Mouse (Mus musculus) embryonic stem cell, embryonic (primary cell): ENCODE data around the gene Nlgn1.

ENCODE experiments used
- CTCF ChIA-PET, 4 experiments: fragments of 300-600 bp in 2 of 4; fragments of 350-600 bp in 2 of 4; sonication (Branson Sonifier 250); formaldehyde crosslinking; loops; one replicate each; lab custom pipeline; 2022; ENCODE audit warnings: inconsistent platforms in 2 of 4; lab: Charles Lee
- POLR2A ChIA-PET, 4 experiments: fragments of 300-600 bp in 2 of 4; fragments of 350-600 bp in 2 of 4; sonication (Branson Sonifier 250); formaldehyde crosslinking; loops; one replicate each; lab custom pipeline; 2022; ENCODE audit warnings: antibody characterized with exemption in 4 of 4, inconsistent platforms in 1 of 4; lab: Charles Lee

Nlgn1 gene

GRCm38 (mm10) chr3:26129455-26129854, 202.8 kb downstream of the Nlgn1 start:
- ChIA-PET POLR2A (no interaction called here), CTCF (no interaction called here)

GRCm38 (mm10) chr3:26117071-26117470, 215.2 kb downstream of the Nlgn1 start:
- CTCF ChIA-PET: no interaction called here

GRCm38 (mm10) chr3:26106361-26106760, 225.9 kb downstream of the Nlgn1 start:
- POLR2A ChIA-PET: interaction anchor here in 1 of 4 experiments (0.6 kb wide), 1 partner anchor 17 kb away, joined by 3 read pairs; no protein-coding TSS in a partner anchor
- CTCF ChIA-PET: no interaction called here

More at GRCm38 (mm10) chr3:26117071-26117470, 215.2 kb downstream of the Nlgn1 start:
- POLR2A ChIA-PET: no interaction called here

- POLR2A ChIA-PET: no interaction called here
- CTCF ChIA-PET: no interaction called here
Measured at GRCm38 (mm10) chr3:26105528-26105927, 226.7 kb downstream of the Nlgn1 start.

- ChIA-PET POLR2A (no interaction called here), CTCF (no interaction called here)
Measured at GRCm38 (mm10) chr3:26102271-26102670, 230.0 kb downstream of the Nlgn1 start.

- POLR2A ChIA-PET: no interaction called here
- CTCF ChIA-PET: interaction anchor here in 1 of 4 experiments (0.6 to 0.7 kb wide), 2 partner anchors 13 to 57 kb away, joined by 3 read pairs; no protein-coding TSS in a partner anchor
Measured at GRCm38 (mm10) chr3:26095551-26095950, 236.7 kb downstream of the Nlgn1 start.

GRCm38 (mm10) chr3:26069366-26069765, 262.9 kb downstream of the Nlgn1 start:
- CTCF ChIA-PET: no interaction called here
- POLR2A ChIA-PET: no interaction called here

- CTCF ChIA-PET: no interaction called here
- POLR2A ChIA-PET: no interaction called here
Measured at GRCm38 (mm10) chr3:26050769-26051168, 281.5 kb downstream of the Nlgn1 start.

- CTCF ChIA-PET: no interaction called here
- POLR2A ChIA-PET: no interaction called here
Measured at GRCm38 (mm10) chr3:26042966-26043365, 289.3 kb downstream of the Nlgn1 start.

- ChIA-PET POLR2A (no interaction called here), CTCF (no interaction called here)
Measured at GRCm38 (mm10) chr3:26039696-26040095, 292.6 kb downstream of the Nlgn1 start.

- ChIA-PET CTCF (no interaction called here), POLR2A (no interaction called here)
Measured at GRCm38 (mm10) chr3:26026025-26026424, 306.2 kb downstream of the Nlgn1 start.

GRCm38 (mm10) chr3:26023217-26023616, 309.0 kb downstream of the Nlgn1 start:
- POLR2A ChIA-PET: interaction anchor here in 1 of 4 experiments (0.6 kb wide), 1 partner anchor 652 kb away, joined by 3 read pairs; no protein-coding TSS in a partner anchor

GRCm38 (mm10) chr3:26021632-26022184, 310.6 kb downstream of the Nlgn1 start:
- POLR2A ChIA-PET: no interaction called here
- CTCF ChIA-PET: no interaction called here

More at GRCm38 (mm10) chr3:26023217-26023616, 309.0 kb downstream of the Nlgn1 start:
- CTCF ChIA-PET: no interaction called here

GRCm38 (mm10) chr3:26011310-26012078, 320.8 kb downstream of the Nlgn1 start:
- POLR2A ChIA-PET: no interaction called here
- CTCF ChIA-PET: interaction anchor here in 1 of 4 experiments (0.9 kb wide), 1 partner anchor 8 kb away, joined by 4 read pairs; no protein-coding TSS in a partner anchor

- POLR2A ChIA-PET: interaction anchor here in 1 of 4 experiments (0.7 kb wide), 1 partner anchor 267 kb away, joined by 4 read pairs; no protein-coding TSS in a partner anchor
- CTCF ChIA-PET: interaction anchor here in 1 of 4 experiments (0.6 to 1.0 kb wide), 2 partner anchors 8 to 90 kb away, joined by 3 to 4 read pairs; no protein-coding TSS in a partner anchor
Measured at GRCm38 (mm10) chr3:26002863-26003608, 329.2 kb downstream of the Nlgn1 start.

- ChIA-PET CTCF (interaction anchor here in 1 of 4 experiments (0.6 kb wide), 1 partner anchor 89 kb away, joined by 3 read pairs; no protein-coding TSS in a partner anchor), POLR2A (no interaction called here)
Measured at GRCm38 (mm10) chr3:26002367-26002766, 329.9 kb downstream of the Nlgn1 start.

GRCm38 (mm10) chr3:25967546-25967945, 364.7 kb downstream of the Nlgn1 start:
- POLR2A ChIA-PET: no interaction called here
- CTCF ChIA-PET: no interaction called here

- CTCF ChIA-PET: no interaction called here
- POLR2A ChIA-PET: no interaction called here
Measured at GRCm38 (mm10) chr3:25964237-25964636, 368.0 kb downstream of the Nlgn1 start.

GRCm38 (mm10) chr3:25963568-25963967, 368.7 kb downstream of the Nlgn1 start:
- ChIA-PET CTCF (no interaction called here), POLR2A (no interaction called here)

GRCm38 (mm10) chr3:25916535-25916934, 415.7 kb downstream of the Nlgn1 start:
- POLR2A ChIA-PET: no interaction called here
- CTCF ChIA-PET: no interaction called here
